Mouse (Mus musculus): ENCODE measurements around the gene Eif2a. TPM values are rescaled to one million over a fixed set of nuclear protein-coding genes. Genes with fewer than 3 reads are reported as not detected.

The Eif2a gene
- polyA plus RNA-seq, 1 experiment from 2014 or later, result 65.1 TPM

DNA sequence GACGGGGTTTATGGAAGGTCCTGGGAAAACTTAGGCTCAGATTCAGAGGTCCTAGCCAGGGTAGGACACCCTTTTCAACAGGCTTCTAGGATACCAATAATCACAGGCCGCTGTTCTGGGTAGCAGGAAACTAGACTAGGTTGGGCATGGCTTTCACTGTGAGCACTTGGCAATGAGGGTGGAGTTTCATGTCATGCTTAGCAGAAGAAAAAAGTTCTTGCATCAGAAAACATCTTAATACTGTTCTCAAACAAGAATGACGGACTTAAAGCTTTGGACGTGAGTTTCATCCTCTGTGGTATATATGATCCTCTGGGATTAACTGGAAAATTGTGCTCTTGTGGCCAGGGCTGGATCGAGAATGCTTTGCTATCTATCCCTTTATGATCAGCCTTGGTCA, 7.8 kb upstream of the Eif2a start:
- no peak overlapping the region for H3K4me2 ChIP-seq (replicated peaks; ENCODE audit: low read depth, low read length)
- WGBS, result 85% methylated on average over 5 of the region's 5 CpGs
- no peaks in the 10 kb centered on the region for H3K9me3 ChIP-seq (ENCODE audit: control insufficient read depth, low read length)
- H3K27ac ChIP-seq (ENCODE audit: low read depth, low read length), result no peak overlapping the region
- ATAC-seq (ENCODE audit: low FRiP score) (no peak), DNase-seq (ENCODE audit: low spot score) (no peak)
- H3K9ac ChIP-seq (ENCODE audit: low read depth, low read length), result no peak overlapping the region
- H3K27me3 ChIP-seq (ENCODE audit: control insufficient read depth, insufficient read depth, low read length), result no peaks in the 10 kb centered on the region
- H3K4me3 ChIP-seq (ENCODE audit: low read depth, low read length), result no peak overlapping the region
- no peaks in the 10 kb centered on the region for H3K36me3 ChIP-seq (ENCODE audit: control insufficient read depth, insufficient read depth, low read length)
- no peaks in the 10 kb centered on the region for H3K4me1 ChIP-seq (replicated peaks; ENCODE audit: control insufficient read depth, insufficient read depth, low read length)

DNA sequence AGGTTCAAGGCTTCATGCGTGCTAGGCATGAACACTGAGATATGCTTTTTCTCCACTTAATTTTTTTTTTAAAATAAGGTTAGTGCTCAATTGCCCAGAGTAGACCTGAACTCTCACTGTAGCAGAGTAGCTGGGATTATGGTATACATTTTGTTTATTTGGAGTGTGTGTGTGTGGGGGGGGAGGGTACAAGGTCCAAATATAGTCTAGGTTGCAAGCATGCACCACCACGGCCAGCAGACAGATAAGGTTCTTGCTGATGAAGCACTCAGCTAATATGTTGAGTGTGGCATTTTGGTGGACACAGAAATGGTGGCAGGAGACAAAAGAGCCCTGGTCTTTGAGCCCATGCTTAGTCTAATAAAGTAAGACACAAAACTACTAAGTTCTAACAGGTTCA, 6.7 kb upstream of the Eif2a start:
- H3K4me2 ChIP-seq (replicated peaks; ENCODE audit: low read depth, low read length), result no peak overlapping the region
- no peak for ATAC-seq (ENCODE audit: low FRiP score)
- H3K36me3 ChIP-seq (ENCODE audit: control insufficient read depth, insufficient read depth, low read length), result no peaks in the 10 kb centered on the region
- H3K4me1 ChIP-seq (replicated peaks; ENCODE audit: control insufficient read depth, insufficient read depth, low read length), result no peaks in the 10 kb centered on the region
- no peak for DNase-seq (ENCODE audit: low spot score)
- 96% methylated on average over 2 of the region's 2 CpGs for WGBS
- H3K27ac ChIP-seq (ENCODE audit: low read depth, low read length), result no peak overlapping the region
- H3K9ac ChIP-seq (ENCODE audit: low read depth, low read length), result no peak overlapping the region
- H3K4me3 ChIP-seq (ENCODE audit: low read depth, low read length), result no peak overlapping the region
- no peaks in the 10 kb centered on the region for H3K9me3 ChIP-seq (ENCODE audit: control insufficient read depth, low read length)
- H3K27me3 ChIP-seq (ENCODE audit: control insufficient read depth, insufficient read depth, low read length), result no peaks in the 10 kb centered on the region

DNA sequence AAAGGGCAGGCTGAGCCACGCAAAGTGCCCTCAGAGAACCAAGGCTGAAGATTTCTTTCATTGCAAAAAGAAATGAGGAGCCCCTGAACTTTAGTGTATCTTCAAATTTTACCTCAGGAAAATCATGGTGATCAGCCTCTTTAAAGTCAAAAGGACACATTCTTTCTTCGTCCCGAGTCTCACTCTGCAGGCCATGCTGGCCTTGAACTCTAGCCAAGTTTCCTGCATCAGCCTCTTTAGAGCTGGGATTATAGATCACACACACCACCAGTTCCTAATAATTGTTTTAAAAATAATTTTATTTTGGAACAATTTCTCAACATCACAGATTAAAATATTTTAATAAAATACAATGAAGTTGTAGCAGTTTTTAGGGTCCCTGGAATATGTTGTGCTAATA, 6.1 kb upstream of the Eif2a start:
- H3K9ac ChIP-seq (ENCODE audit: low read depth, low read length), result no peak overlapping the region
- DNase-seq (ENCODE audit: low spot score) (no peak), ATAC-seq (ENCODE audit: low FRiP score) (no peak)
- H3K4me3 ChIP-seq (ENCODE audit: low read depth, low read length), result no peak overlapping the region
- no peaks in the 10 kb centered on the region for H3K27me3 ChIP-seq (ENCODE audit: control insufficient read depth, insufficient read depth, low read length)
- H3K27ac ChIP-seq (ENCODE audit: low read depth, low read length), result no peak overlapping the region
- no peaks in the 10 kb centered on the region for H3K9me3 ChIP-seq (ENCODE audit: control insufficient read depth, low read length)
- H3K4me2 ChIP-seq (replicated peaks; ENCODE audit: low read depth, low read length), result no peak overlapping the region
- 85% methylated on average over 3 of the region's 3 CpGs for WGBS
- no peaks in the 10 kb centered on the region for H3K36me3 ChIP-seq (ENCODE audit: control insufficient read depth, insufficient read depth, low read length)
- H3K4me1 ChIP-seq (replicated peaks; ENCODE audit: control insufficient read depth, insufficient read depth, low read length), result no peaks in the 10 kb centered on the region

DNA sequence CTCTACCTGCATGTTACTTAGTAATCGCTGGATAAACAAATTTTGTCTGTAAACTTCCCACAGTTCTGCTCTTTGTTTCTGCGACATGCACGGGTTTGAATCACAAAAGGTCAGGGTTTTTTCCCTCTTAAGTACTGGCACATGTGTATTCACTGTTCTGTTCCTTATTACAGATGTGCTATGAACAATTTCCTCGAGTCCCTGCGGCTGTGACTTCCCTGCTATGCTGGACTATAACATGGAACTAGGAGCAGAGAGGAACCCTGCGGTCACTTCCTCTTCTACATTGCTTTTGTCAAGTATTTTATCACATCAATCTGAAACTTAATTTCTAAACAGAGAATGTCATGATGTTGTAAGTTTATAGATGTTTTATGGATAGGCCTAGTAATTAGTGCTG, 5.3 kb upstream of the Eif2a start:
- H3K4me3 ChIP-seq (ENCODE audit: low read depth, low read length), result no peak overlapping the region
- no peak for DNase-seq (ENCODE audit: low spot score)
- H3K27me3 ChIP-seq (ENCODE audit: control insufficient read depth, insufficient read depth, low read length), result no peaks in the 10 kb centered on the region
- no peak for ATAC-seq (ENCODE audit: low FRiP score)
- H3K27ac ChIP-seq (ENCODE audit: low read depth, low read length), result no peak overlapping the region
- no peak overlapping the region for H3K4me2 ChIP-seq (replicated peaks; ENCODE audit: low read depth, low read length)
- H3K9me3 ChIP-seq (ENCODE audit: control insufficient read depth, low read length), result no peaks in the 10 kb centered on the region
- H3K4me1 ChIP-seq (replicated peaks; ENCODE audit: control insufficient read depth, insufficient read depth, low read length), result no peaks in the 10 kb centered on the region
- WGBS, result 92% methylated on average over 6 of the region's 6 CpGs
- no peaks in the 10 kb centered on the region for H3K36me3 ChIP-seq (ENCODE audit: control insufficient read depth, insufficient read depth, low read length)
- no peak overlapping the region for H3K9ac ChIP-seq (ENCODE audit: low read depth, low read length)

DNA sequence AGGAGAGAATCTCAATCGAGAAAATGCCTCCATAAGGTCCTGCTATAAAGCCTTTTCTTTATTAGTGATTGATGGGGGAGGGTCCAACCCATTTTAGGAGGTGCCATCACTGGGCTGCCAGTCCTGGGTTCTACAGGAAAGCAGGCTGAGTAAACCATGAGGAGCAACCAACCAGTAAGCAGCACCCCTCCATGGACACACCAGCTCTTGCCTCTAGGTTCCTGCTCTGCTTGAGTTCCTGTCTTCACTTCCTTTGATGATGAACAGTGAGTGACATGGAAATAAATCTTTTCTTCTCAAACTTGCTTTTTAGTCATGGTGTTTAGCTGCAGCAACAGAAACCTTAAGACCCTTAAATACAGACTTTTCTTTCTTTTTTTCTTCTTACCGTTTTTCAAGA, 4.3 kb upstream of the Eif2a start:
- ATAC-seq (ENCODE audit: low FRiP score) (no peak), DNase-seq (ENCODE audit: low spot score) (no peak)
- Histone ChIP-seq H3K4me3 (ENCODE audit: low read depth, low read length) (no peak overlapping the region), H3K4me1 (replicated peaks; ENCODE audit: control insufficient read depth, insufficient read depth, low read length) (no peaks in the 10 kb centered on the region), H3K27ac (ENCODE audit: low read depth, low read length) (no peak overlapping the region), H3K9me3 (ENCODE audit: control insufficient read depth, low read length) (no peaks in the 10 kb centered on the region), H3K9ac (ENCODE audit: low read depth, low read length) (no peak overlapping the region), H3K36me3 (ENCODE audit: control insufficient read depth, insufficient read depth, low read length) (no peaks in the 10 kb centered on the region), H3K4me2 (replicated peaks; ENCODE audit: low read depth, low read length) (no peak overlapping the region), H3K27me3 (ENCODE audit: control insufficient read depth, insufficient read depth, low read length) (no peaks in the 10 kb centered on the region)
- WGBS, result 86% methylated on average over 2 of the region's 2 CpGs

DNA sequence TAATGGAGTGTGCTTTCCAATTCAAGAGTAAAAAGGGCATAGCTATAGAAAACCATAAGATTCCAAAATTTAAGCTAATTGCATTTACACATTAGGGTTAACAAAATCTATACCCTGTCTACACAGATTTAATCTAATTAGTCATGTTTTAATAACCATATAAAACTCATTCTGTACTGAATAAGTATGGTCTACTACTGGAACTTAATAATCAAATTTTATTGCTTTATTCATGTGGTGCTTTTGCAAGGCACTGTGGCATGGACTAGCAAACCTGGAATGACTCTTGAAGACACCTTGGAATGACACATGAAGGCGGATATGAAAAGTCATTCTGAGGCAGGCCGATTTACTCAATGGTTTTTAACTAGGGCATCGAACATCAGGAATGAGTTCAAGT, 2.2 kb upstream of the Eif2a start:
- H3K4me2 ChIP-seq (replicated peaks; ENCODE audit: low read depth, low read length), result no peak overlapping the region
- no peak overlapping the region for H3K9ac ChIP-seq (ENCODE audit: low read depth, low read length)
- DNase-seq (ENCODE audit: low spot score) (no peak), ATAC-seq (ENCODE audit: low FRiP score) (no peak)
- 98% methylated on average over 3 of the region's 3 CpGs for WGBS
- no peaks in the 10 kb centered on the region for H3K4me1 ChIP-seq (replicated peaks; ENCODE audit: control insufficient read depth, insufficient read depth, low read length)
- H3K27me3 ChIP-seq (ENCODE audit: control insufficient read depth, insufficient read depth, low read length), result no peaks in the 10 kb centered on the region
- H3K36me3 ChIP-seq (ENCODE audit: control insufficient read depth, insufficient read depth, low read length), result no peaks in the 10 kb centered on the region
- H3K9me3 ChIP-seq (ENCODE audit: control insufficient read depth, low read length), result no peaks in the 10 kb centered on the region
- H3K4me3 ChIP-seq (ENCODE audit: low read depth, low read length), result no peak overlapping the region
- no peak overlapping the region for H3K27ac ChIP-seq (ENCODE audit: low read depth, low read length)

DNA sequence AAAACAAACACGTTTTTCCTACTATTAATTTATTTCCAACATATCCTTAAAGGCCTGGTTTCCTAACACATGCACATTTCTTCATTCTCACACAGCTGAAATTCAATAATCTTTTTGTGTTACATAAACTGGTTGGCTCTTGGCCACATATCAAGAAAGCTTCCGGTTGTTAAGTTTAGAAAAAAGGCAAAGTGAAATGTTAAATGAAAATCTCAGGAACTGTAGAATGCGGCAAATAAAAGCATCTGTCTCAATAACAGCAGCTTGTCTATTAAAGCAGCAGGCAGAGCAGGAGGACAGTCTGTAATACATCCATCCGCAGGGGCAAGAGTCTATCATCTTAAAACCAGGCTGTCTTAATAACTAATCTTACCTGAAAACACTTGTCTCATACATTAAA, 1.4 kb upstream of the Eif2a start:
- Histone ChIP-seq H3K4me2 (replicated peaks; ENCODE audit: low read depth, low read length) (peak overlapping the region; percentile 65), H3K36me3 (ENCODE audit: control insufficient read depth, insufficient read depth, low read length) (no peaks in the 10 kb centered on the region), H3K9me3 (ENCODE audit: control insufficient read depth, low read length) (no peaks in the 10 kb centered on the region), H3K9ac (ENCODE audit: low read depth, low read length) (peak overlapping the region; percentile 93; the same call in 1 of the 2 replicates), H3K4me1 (replicated peaks; ENCODE audit: control insufficient read depth, insufficient read depth, low read length) (no peaks in the 10 kb centered on the region), H3K27me3 (ENCODE audit: control insufficient read depth, insufficient read depth, low read length) (no peaks in the 10 kb centered on the region), H3K27ac (ENCODE audit: low read depth, low read length) (no peak overlapping the region), H3K4me3 (ENCODE audit: low read depth, low read length) (peak overlapping the region; percentile 93)
- ATAC-seq (ENCODE audit: low FRiP score) (no peak), DNase-seq (ENCODE audit: low spot score) (no peak)
- 77% methylated on average over 4 of the region's 4 CpGs for WGBS

DNA sequence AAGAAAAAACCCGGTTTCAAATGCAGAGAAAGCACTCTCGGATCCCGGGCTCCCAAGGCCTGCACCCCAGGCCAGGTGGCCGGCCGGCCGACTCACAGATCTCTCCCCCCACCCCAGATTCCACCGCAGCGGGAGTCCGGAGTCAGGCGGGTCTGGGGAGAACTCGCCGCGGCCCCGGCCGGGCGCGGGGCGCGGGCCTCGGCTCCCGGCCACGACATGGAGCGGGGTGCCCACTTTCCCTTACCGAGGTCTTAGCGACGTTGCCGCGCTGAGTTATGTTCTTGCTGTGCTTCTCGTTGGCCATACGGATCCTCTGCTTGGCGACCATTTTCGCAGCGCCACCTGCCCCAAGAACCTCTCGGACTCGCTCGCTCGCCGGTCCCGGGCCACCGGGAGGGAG, 455 bp upstream of the Eif2a start:
- H3K4me2 ChIP-seq (replicated peaks; ENCODE audit: low read depth, low read length), result peak overlapping the region; percentile 65
- peak; percentile 75; the same call in 1 of the 2 replicates for ATAC-seq (ENCODE audit: low FRiP score)
- H3K4me3 ChIP-seq (ENCODE audit: low read depth, low read length), result peak overlapping the region; percentile 93
- WGBS, result under 1% methylated on average over 38 of the region's 40 CpGs
- H3K27me3 ChIP-seq (ENCODE audit: control insufficient read depth, insufficient read depth, low read length), result no peaks in the 10 kb centered on the region
- DNase-seq (ENCODE audit: low spot score), result no peak
- H3K4me1 ChIP-seq (replicated peaks; ENCODE audit: control insufficient read depth, insufficient read depth, low read length), result no peaks in the 10 kb centered on the region
- peak overlapping the region; percentile 86 for H3K27ac ChIP-seq (ENCODE audit: low read depth, low read length)
- no peaks in the 10 kb centered on the region for H3K9me3 ChIP-seq (ENCODE audit: control insufficient read depth, low read length)
- H3K36me3 ChIP-seq (ENCODE audit: control insufficient read depth, insufficient read depth, low read length), result no peaks in the 10 kb centered on the region
- peak overlapping the region; percentile 93 for H3K9ac ChIP-seq (ENCODE audit: low read depth, low read length)

DNA sequence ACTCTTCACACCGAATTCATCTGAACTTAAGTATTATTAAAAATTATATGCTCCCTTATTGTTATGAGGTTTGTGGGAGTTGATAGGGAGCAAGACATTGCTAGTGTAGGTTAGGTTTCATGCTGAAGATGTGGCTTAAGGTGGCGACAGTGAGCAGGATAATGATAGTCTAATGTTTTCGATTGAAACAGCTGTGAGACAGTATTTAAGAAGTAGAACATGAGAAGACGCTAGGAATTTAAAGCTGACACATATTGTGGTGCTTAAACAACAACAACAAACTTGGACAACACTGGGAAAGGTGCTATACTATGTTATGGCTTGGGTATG, 752 bp downstream of the Eif2a start:
- H3K9ac ChIP-seq (ENCODE audit: low read depth, low read length), result peak overlapping the region; percentile 63; the same call in 1 of the 2 replicates
- H3K4me1 ChIP-seq (replicated peaks; ENCODE audit: control insufficient read depth, insufficient read depth, low read length), result no peaks in the 10 kb centered on the region
- DNase-seq (ENCODE audit: low spot score), result no peak
- peak overlapping the region; percentile 93 for H3K4me3 ChIP-seq (ENCODE audit: low read depth, low read length)
- no peak overlapping the region for H3K27ac ChIP-seq (ENCODE audit: low read depth, low read length)
- H3K9me3 ChIP-seq (ENCODE audit: control insufficient read depth, low read length), result no peaks in the 10 kb centered on the region
- H3K27me3 ChIP-seq (ENCODE audit: control insufficient read depth, insufficient read depth, low read length), result no peaks in the 10 kb centered on the region
- 11% methylated on average over 4 of the region's 4 CpGs for WGBS
- H3K4me2 ChIP-seq (replicated peaks; ENCODE audit: low read depth, low read length), result peak overlapping the region; percentile 71
- ATAC-seq (ENCODE audit: low FRiP score), result no peak
- no peaks in the 10 kb centered on the region for H3K36me3 ChIP-seq (ENCODE audit: control insufficient read depth, insufficient read depth, low read length)
